Mouse (Mus musculus): Measurements from ENCODE around the gene Tom1l1. TPM values are rescaled to one million over a fixed set of nuclear protein-coding genes. Genes with fewer than 3 reads are reported as not detected.

Tom1l1 gene
- polyA plus RNA-seq, 1 experiment from 2014 or later, result 50.3 TPM

- Histone ChIP-seq H3K4me1 (ENCODE audit: control insufficient read depth, low read depth, low read length) (peaks cover 21% of the 10 kb centered on the region), H3K4me3 (ENCODE audit: low read depth, low read length) (peak within 1 kb of the TSS; percentile 100), H3K4me2 (ENCODE audit: low read depth, low read length) (peak within 1 kb of the TSS; percentile 83), H3K27ac (ENCODE audit: low read length) (peak within 1 kb of the TSS; percentile 88), H3K9me3 (replicated peaks; ENCODE audit: control insufficient read depth, low read length) (no peaks in the 10 kb centered on the region), H3K27me3 (ENCODE audit: control insufficient read depth, insufficient read depth, low read depth, low read length) (no peaks in the 10 kb centered on the region), H3K36me3 (ENCODE audit: control insufficient read depth, insufficient read depth) (peaks cover 9% of the 10 kb centered on the region), H3K9ac (ENCODE audit: low read depth, low read length) (peak within 1 kb of the TSS; percentile 97)
- peak; percentile 93 for ATAC-seq (ENCODE audit: low read depth)
- under 1% methylated on average over 48 of the region's 48 CpGs for WGBS (ENCODE audit: insufficient replicate concordance)
Measured at GRCm38 (mm10) chr11:90637440-90638311, 50.5 kb downstream of the Tom1l1 start, which contains the start of the genes Stxbp4 and Cox11. Stxbp4 (minus strand) TSS chr11:90638084. Cox11 (plus strand) TSS chr11:90638173.

DNA sequence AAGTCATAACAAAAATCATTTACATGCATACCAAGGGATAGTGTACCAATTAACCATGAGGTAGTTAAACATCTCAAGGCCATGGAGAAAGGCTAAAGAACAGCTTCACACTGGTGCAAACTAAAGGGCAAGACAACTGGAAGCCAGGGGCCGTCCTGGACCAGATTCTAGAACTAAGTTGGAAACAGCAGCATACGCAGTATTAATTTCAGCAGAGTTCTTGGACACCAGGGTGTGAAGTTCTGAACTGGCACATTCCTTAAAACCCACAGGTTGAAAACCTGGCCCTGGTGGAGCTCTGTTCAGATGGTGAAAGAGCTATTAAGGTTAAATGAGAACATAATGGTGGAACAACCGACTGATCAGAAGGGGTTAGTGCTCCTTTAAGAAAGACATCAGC, 53.5 kb downstream of the Tom1l1 start:
- no peak overlapping the region for H3K9ac ChIP-seq (ENCODE audit: low read depth, low read length)
- 74% methylated on average over 3 of the region's 3 CpGs for WGBS (ENCODE audit: insufficient replicate concordance)
- no peaks in the 10 kb centered on the region for H3K36me3 ChIP-seq (ENCODE audit: control insufficient read depth, insufficient read depth)
- H3K4me1 ChIP-seq (ENCODE audit: control insufficient read depth, low read depth, low read length), result peaks cover 10% of the 10 kb centered on the region
- no peak for ATAC-seq (ENCODE audit: low read depth)
- no peak overlapping the region for H3K4me2 ChIP-seq (ENCODE audit: low read depth, low read length)
- no peaks in the 10 kb centered on the region for H3K27me3 ChIP-seq (ENCODE audit: control insufficient read depth, insufficient read depth, low read depth, low read length)
- no peak overlapping the region for H3K4me3 ChIP-seq (ENCODE audit: low read depth, low read length)
- H3K9me3 ChIP-seq (replicated peaks; ENCODE audit: control insufficient read depth, low read length), result no peaks in the 10 kb centered on the region
- H3K27ac ChIP-seq (ENCODE audit: low read length), result no peak overlapping the region

DNA sequence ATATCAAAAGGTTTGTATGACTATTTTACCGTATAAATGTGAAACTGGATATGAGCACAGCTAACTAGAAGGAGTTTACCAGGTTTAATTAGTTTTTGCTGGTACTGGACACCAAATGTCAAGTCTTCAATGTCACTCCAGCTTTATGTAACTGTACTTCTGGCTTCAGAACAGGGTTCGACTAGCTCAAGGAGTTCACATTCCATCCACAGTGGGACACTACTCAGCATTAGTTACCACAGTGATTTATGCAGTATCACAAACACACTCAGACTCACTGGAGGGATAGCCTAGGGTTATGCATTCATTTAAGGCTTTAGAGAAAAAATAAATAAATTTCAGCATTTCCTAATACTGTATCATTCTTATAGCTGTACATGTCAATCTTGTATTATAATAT, 55.7 kb downstream of the Tom1l1 start:
- peaks cover 8% of the 10 kb centered on the region for H3K4me1 ChIP-seq (ENCODE audit: control insufficient read depth, low read depth, low read length)
- no peak for ATAC-seq (ENCODE audit: low read depth)
- no peak overlapping the region for H3K9ac ChIP-seq (ENCODE audit: low read depth, low read length)
- H3K9me3 ChIP-seq (replicated peaks; ENCODE audit: control insufficient read depth, low read length), result no peaks in the 10 kb centered on the region
- H3K36me3 ChIP-seq (ENCODE audit: control insufficient read depth, insufficient read depth), result no peaks in the 10 kb centered on the region
- H3K27me3 ChIP-seq (ENCODE audit: control insufficient read depth, insufficient read depth, low read depth, low read length), result no peaks in the 10 kb centered on the region
- WGBS (ENCODE audit: insufficient replicate concordance), result 80% methylated on average over 2 of the region's 2 CpGs
- H3K4me3 ChIP-seq (ENCODE audit: low read depth, low read length), result no peak overlapping the region
- no peak overlapping the region for H3K27ac ChIP-seq (ENCODE audit: low read length)
- no peak overlapping the region for H3K4me2 ChIP-seq (ENCODE audit: low read depth, low read length)

- Histone ChIP-seq H3K4me2 (ENCODE audit: low read depth, low read length) (no peak overlapping the region), H3K27me3 (ENCODE audit: control insufficient read depth, insufficient read depth, low read depth, low read length) (no peaks in the 10 kb centered on the region), H3K27ac (ENCODE audit: low read length) (no peak overlapping the region), H3K9me3 (replicated peaks; ENCODE audit: control insufficient read depth, low read length) (no peaks in the 10 kb centered on the region), H3K4me1 (ENCODE audit: control insufficient read depth, low read depth, low read length) (no peaks in the 10 kb centered on the region), H3K9ac (ENCODE audit: low read depth, low read length) (no peak overlapping the region), H3K36me3 (ENCODE audit: control insufficient read depth, insufficient read depth) (no peaks in the 10 kb centered on the region), H3K4me3 (ENCODE audit: low read depth, low read length) (no peak overlapping the region)
- 60% methylated on average over 1 of the region's 1 CpGs for WGBS (ENCODE audit: insufficient replicate concordance)
- ATAC-seq (ENCODE audit: low read depth), result no peak
Measured at GRCm38 (mm10) chr11:90627751-90628150, 60.4 kb downstream of the Tom1l1 start.

GRCm38 (mm10) chr11:90625174-90625573, 63.0 kb downstream of the Tom1l1 start:
- no peak overlapping the region for H3K27ac ChIP-seq (ENCODE audit: low read length)
- H3K9me3 ChIP-seq (replicated peaks; ENCODE audit: control insufficient read depth, low read length), result no peaks in the 10 kb centered on the region
- no peak overlapping the region for H3K9ac ChIP-seq (ENCODE audit: low read depth, low read length)
- no peak for ATAC-seq (ENCODE audit: low read depth)
- H3K4me1 ChIP-seq (ENCODE audit: control insufficient read depth, low read depth, low read length), result no peaks in the 10 kb centered on the region
- H3K4me3 ChIP-seq (ENCODE audit: low read depth, low read length), result no peak overlapping the region
- H3K27me3 ChIP-seq (ENCODE audit: control insufficient read depth, insufficient read depth, low read depth, low read length), result no peaks in the 10 kb centered on the region
- H3K36me3 ChIP-seq (ENCODE audit: control insufficient read depth, insufficient read depth), result no peaks in the 10 kb centered on the region
- no peak overlapping the region for H3K4me2 ChIP-seq (ENCODE audit: low read depth, low read length)
- WGBS (ENCODE audit: insufficient replicate concordance), result 44% methylated on average over 1 of the region's 1 CpGs

DNA sequence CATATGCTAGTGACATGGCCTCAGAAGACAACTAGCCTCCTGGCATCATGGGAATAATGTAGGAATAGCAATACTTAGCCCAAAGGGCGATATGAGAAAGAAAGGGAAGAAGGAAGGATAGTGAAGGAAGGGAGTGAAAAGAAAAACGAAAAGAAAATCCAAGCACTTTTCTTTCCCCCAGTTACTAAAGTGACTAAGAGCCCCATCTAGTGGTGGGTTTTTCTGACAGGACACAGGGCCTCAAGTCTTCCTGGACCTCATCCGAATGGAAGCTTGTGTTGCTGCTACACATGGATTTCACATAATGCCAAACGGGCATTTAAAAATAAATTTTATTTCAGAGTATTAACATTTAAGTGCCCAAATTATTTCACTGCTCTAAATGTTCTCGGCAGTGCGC, 64.7 kb downstream of the Tom1l1 start:
- H3K4me3 ChIP-seq (ENCODE audit: low read depth, low read length), result no peak overlapping the region
- H3K4me1 ChIP-seq (ENCODE audit: control insufficient read depth, low read depth, low read length), result no peaks in the 10 kb centered on the region
- H3K9me3 ChIP-seq (replicated peaks; ENCODE audit: control insufficient read depth, low read length), result no peaks in the 10 kb centered on the region
- no peak overlapping the region for H3K27ac ChIP-seq (ENCODE audit: low read length)
- no peak overlapping the region for H3K4me2 ChIP-seq (ENCODE audit: low read depth, low read length)
- ATAC-seq (ENCODE audit: low read depth), result no peak
- H3K36me3 ChIP-seq (ENCODE audit: control insufficient read depth, insufficient read depth), result no peaks in the 10 kb centered on the region
- no peaks in the 10 kb centered on the region for H3K27me3 ChIP-seq (ENCODE audit: control insufficient read depth, insufficient read depth, low read depth, low read length)
- no peak overlapping the region for H3K9ac ChIP-seq (ENCODE audit: low read depth, low read length)
- WGBS (ENCODE audit: insufficient replicate concordance), result 46% methylated on average over 6 of the region's 6 CpGs

- WGBS (ENCODE audit: insufficient replicate concordance), result 82% methylated on average over 7 of the region's 7 CpGs
Measured at GRCm38 (mm10) chr11:90622500-90622899, 65.7 kb downstream of the Tom1l1 start.

DNA sequence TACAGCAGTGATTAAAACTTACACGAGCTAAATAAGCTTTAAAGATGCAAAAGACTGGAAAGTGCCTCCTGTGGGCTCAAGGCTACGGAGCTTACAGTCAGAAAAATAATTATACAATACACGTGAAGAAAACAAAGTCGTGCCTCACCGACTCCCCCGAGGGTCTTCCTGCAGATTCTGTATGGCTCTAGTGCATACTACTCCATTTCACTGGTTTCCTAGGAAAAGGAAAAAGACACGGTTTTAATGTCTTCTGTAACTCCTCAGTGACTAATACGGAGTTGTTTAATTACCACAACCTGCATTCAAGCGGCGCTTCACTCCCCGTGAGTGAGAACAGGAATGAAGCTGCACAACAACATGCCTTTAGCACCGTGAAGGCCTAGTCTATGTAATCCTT, 66.1 kb downstream of the Tom1l1 start:
- H3K9ac ChIP-seq (ENCODE audit: low read depth, low read length), result no peak overlapping the region
- H3K4me1 ChIP-seq (ENCODE audit: control insufficient read depth, low read depth, low read length), result no peaks in the 10 kb centered on the region
- no peak overlapping the region for H3K4me3 ChIP-seq (ENCODE audit: low read depth, low read length)
- H3K4me2 ChIP-seq (ENCODE audit: low read depth, low read length), result no peak overlapping the region
- no peaks in the 10 kb centered on the region for H3K9me3 ChIP-seq (replicated peaks; ENCODE audit: control insufficient read depth, low read length)
- 81% methylated on average over 12 of the region's 12 CpGs for WGBS (ENCODE audit: insufficient replicate concordance)
- H3K36me3 ChIP-seq (ENCODE audit: control insufficient read depth, insufficient read depth), result no peaks in the 10 kb centered on the region
- H3K27me3 ChIP-seq (ENCODE audit: control insufficient read depth, insufficient read depth, low read depth, low read length), result no peaks in the 10 kb centered on the region
- ATAC-seq (ENCODE audit: low read depth), result no peak
- no peak overlapping the region for H3K27ac ChIP-seq (ENCODE audit: low read length)

More at GRCm38 (mm10) chr11:90622500-90622899, 65.7 kb downstream of the Tom1l1 start:
- H3K36me3 ChIP-seq (ENCODE audit: control insufficient read depth, insufficient read depth), result no peaks in the 10 kb centered on the region
- no peak for ATAC-seq (ENCODE audit: low read depth)
- H3K9ac ChIP-seq (ENCODE audit: low read depth, low read length), result no peak overlapping the region
- no peaks in the 10 kb centered on the region for H3K4me1 ChIP-seq (ENCODE audit: control insufficient read depth, low read depth, low read length)
- H3K4me2 ChIP-seq (ENCODE audit: low read depth, low read length), result no peak overlapping the region
- no peak overlapping the region for H3K4me3 ChIP-seq (ENCODE audit: low read depth, low read length)
- no peak overlapping the region for H3K27ac ChIP-seq (ENCODE audit: low read length)
- no peaks in the 10 kb centered on the region for H3K27me3 ChIP-seq (ENCODE audit: control insufficient read depth, insufficient read depth, low read depth, low read length)
- no peaks in the 10 kb centered on the region for H3K9me3 ChIP-seq (replicated peaks; ENCODE audit: control insufficient read depth, low read length)

GRCm38 (mm10) chr11:90616431-90616830, 71.7 kb downstream of the Tom1l1 start:
- no peaks in the 10 kb centered on the region for H3K4me1 ChIP-seq (ENCODE audit: control insufficient read depth, low read depth, low read length)
- no peaks in the 10 kb centered on the region for H3K27me3 ChIP-seq (ENCODE audit: control insufficient read depth, insufficient read depth, low read depth, low read length)
- no peak overlapping the region for H3K27ac ChIP-seq (ENCODE audit: low read length)
- no peak overlapping the region for H3K4me2 ChIP-seq (ENCODE audit: low read depth, low read length)
- no peak overlapping the region for H3K9ac ChIP-seq (ENCODE audit: low read depth, low read length)
- no peaks in the 10 kb centered on the region for H3K36me3 ChIP-seq (ENCODE audit: control insufficient read depth, insufficient read depth)
- no peak overlapping the region for H3K4me3 ChIP-seq (ENCODE audit: low read depth, low read length)
- no peaks in the 10 kb centered on the region for H3K9me3 ChIP-seq (replicated peaks; ENCODE audit: control insufficient read depth, low read length)
- ATAC-seq (ENCODE audit: low read depth), result no peak

All from liver, embryonic 16.5 days (tissue).